Mouse (Mus musculus) monocyte, adult 59 days (primary cell): Measurements from ENCODE around the gene Mia3. TPM values are rescaled to one million over a fixed set of nuclear protein-coding genes. Genes with fewer than 3 reads are reported as not detected.

Experiments used
- total RNA-seq, 2 experiments: library from RNA; stranded (reverse); gene quantifications; one replicate each; pipeline ENCODE4 v1.2.4; 2023

The Mia3 gene
- total RNA-seq, result 100 to 1,000 TPM; 152 to 184 TPM

DNA sequence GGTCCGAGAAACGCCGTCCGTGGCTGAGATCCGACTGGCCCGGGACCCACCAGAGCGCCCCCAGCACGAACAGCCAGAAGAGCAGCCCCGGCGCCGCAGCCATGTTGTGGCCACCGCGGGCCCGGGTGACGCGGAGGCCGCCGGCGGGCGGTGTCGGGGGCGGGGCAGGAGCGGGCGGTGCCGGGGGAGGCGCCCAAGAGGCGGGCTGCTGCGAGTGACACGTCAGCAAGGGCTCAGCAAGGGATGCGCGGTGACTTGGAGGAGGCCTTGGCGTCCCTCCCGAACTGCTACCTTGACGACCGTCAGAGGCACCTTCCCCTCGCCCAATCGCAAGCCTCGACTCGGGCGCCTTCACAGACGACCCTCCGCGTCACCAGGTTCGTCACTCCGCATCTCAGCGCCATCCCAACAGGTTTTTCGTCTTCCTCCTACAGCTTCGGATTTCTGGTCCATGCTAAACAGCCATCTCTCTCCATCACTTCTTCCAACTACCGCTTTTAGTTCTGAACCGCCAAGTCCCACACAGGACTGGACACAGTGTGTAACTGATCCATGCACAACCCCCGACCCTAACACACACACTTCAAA, at the start of gene Mia3:
Gene Mia3, minus strand, starts transcription at position 127 of the 588 bp plus-strand sequence.

DNA sequence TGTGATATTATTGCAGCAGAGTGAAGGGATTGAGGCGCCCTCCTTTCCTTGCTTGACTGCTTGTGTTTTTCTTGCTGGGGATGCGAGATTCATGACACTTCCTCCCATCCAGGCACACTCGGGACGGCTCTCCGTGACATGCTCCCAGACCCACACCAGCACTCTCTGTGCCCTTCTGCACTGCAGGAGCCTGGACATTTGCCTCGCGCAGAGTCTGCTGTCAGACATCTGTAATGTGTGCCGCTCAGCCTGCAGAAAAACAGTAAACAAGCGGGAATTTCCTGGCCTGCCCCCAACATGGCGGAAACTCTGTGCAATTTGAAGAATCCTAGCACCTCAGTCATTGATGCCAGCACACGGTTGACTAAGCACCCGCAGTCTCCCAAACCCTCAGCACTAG, 48.5 kb upstream of the Mia3 start, which contains the start of gene Hhipl2:
Gene Hhipl2, plus strand, starts transcription at position 343 of the 400 bp plus-strand sequence.

GRCm38 (mm10) chr1:183388426-183389406, 19.4 kb upstream of the Mia3 start, which contains the start of gene Taf1a:
Taf1a (plus strand) TSS chr1:183388981.

GRCm38 (mm10) chr1:183296877-183297383, 72.4 kb downstream of the Mia3 start, which contains the start of gene Brox:
Brox (minus strand) TSS chr1:183297269.

DNA sequence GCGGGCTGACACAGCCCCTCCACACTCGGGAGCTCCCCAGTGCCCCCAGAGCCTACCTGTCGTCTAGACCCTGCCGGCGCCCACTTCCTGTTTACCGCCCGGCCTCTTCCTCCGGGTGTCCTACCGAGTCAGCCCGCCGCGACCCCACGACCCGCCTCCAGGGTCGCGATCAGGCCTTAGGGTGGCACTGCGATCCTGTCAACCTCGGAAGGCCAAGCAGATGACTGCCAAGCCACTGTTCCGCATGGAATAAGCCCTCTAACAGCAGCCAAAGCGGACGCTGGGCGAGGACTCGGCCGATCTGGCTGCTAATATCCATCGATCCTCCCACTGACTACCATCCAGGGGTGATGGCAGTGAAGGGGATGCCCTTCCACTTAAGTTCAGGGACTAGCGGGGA, 72.9 kb downstream of the Mia3 start, which contains the start of gene Aida:
Gene Aida, plus strand, starts transcription at position 126 of the 400 bp plus-strand sequence.

Other genes with a start within 250 kb of the Mia3 start
- 10 to 100 TPM in 1 of 2 experiments, 1 to 10 TPM in 1; 9.5 to 10.6 TPM for gene Disp1, start 148.0 kb downstream of the Mia3 start, total RNA-seq
- 10 to 100 TPM; 58.1 to 67.1 TPM for gene Aida, start 73.0 kb downstream of the Mia3 start, total RNA-seq
- gene Brox, start 72.3 kb downstream of the Mia3 start, total RNA-seq, result 10 to 100 TPM; 51.8 to 58.5 TPM
- gene Taf1a, start 19.4 kb upstream of the Mia3 start, total RNA-seq, result 1 to 10 TPM; 7.6 to 9.6 TPM
- gene Hhipl2, start 48.7 kb upstream of the Mia3 start, total RNA-seq, result not detected